Comparison of ENCODE assay signal across 23 mouse cellular contexts in the genomic region with DNA sequence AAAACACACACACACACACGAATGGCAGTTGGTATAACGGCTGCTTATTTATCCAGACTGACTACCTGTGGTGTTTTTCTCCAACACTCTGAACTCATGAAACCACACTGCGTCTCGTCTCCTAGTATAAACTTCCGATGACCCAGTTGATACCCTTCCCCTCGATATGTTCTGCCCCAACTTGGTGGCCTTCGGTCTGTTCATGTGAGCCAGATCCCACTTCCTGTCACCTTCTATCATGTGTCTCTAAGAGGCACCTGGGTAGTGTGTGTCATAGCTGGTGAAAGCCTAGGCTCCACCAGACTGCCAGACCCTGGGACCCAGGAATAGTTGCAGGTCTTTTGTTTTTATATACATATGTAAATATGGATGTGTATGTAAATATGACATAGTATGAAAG.
A peak's percentile ranks its signal among the peaks of the same experiment; 100 is the strongest.
DNase-seq lines count a peak whose midpoint lies in the region; ATAC-seq lines count a peak whose summit lies in the region.
"Had no signal": no experiment of that assay in that cellular context is flagged by ENCODE, and none has a peak within 500 bp of the region (broad histone marks: within the 10 kb centered on the region; RNA-seq: fewer than 3 reads in every experiment).

No protein-coding gene starts in this region.

- no peaks in the 10 kb centered on the region for H3K27me3 ChIP-seq in kidney, embryonic 16.5 days (ENCODE audit: insufficient read depth, low read length)
- H3K27me3 ChIP-seq: CH12.LX; embryonic facial prominence, embryonic 15.5 days; forebrain, embryonic 15.5 days; heart, embryonic 15.5 days; intestine, embryonic 15.5 days had no signal

- peak; percentile 84 for ATAC-seq in CD4-positive, CD25-positive, alpha-beta regulatory T cell, adult 4 months
- ATAC-seq in kidney, embryonic 16.5 days (ENCODE audit: low FRiP score, low TSS enrichment): no peak
- ATAC-seq: forebrain, embryonic 15.5 days; hindbrain, embryonic 16.5 days; intestine, embryonic 15.5 days had no signal

- H3K27ac ChIP-seq in kidney, embryonic 16.5 days (ENCODE audit: low read length): no peak overlapping the region
- H3K27ac ChIP-seq: embryonic facial prominence, embryonic 15.5 days; forebrain, embryonic 15.5 days; heart, adult 2 months; heart, embryonic 15.5 days; intestine, embryonic 15.5 days had no signal

- intact Hi-C loops in left cerebral cortex, postnatal 36 days (cut with DNase I): no loop called here

- H3K4me3 ChIP-seq in kidney, embryonic 16.5 days (ENCODE audit: low read length): no peak overlapping the region
- H3K4me3 ChIP-seq: embryonic facial prominence, embryonic 15.5 days; erythroblast, embryonic 14.5 days; forebrain, embryonic 15.5 days; heart, adult 2 months; heart, embryonic 15.5 days; intestine, embryonic 15.5 days had no signal

- no peak overlapping the region for H3K4me2 ChIP-seq in kidney, embryonic 16.5 days (replicated peaks; ENCODE audit: low read depth, low read length)
- H3K4me2 ChIP-seq: embryonic facial prominence, embryonic 15.5 days; forebrain, embryonic 15.5 days; heart, embryonic 11.5 days; heart, embryonic 15.5 days; intestine, embryonic 15.5 days had no signal

- H3K4me1 ChIP-seq in kidney, embryonic 16.5 days (ENCODE audit: insufficient read depth, low read length): no peaks in the 10 kb centered on the region
- H3K4me1 ChIP-seq: forebrain, embryonic 15.5 days; heart, embryonic 15.5 days; intestine, embryonic 15.5 days had no signal

- no peaks in the 10 kb centered on the region for H3K9me3 ChIP-seq in kidney, embryonic 16.5 days (ENCODE audit: low read length)
- H3K9me3 ChIP-seq: embryonic facial prominence, embryonic 15.5 days; forebrain, embryonic 15.5 days; heart, embryonic 15.5 days; intestine, embryonic 15.5 days had no signal

- WGBS in kidney, embryonic 16.5 days: 89% methylated on average over 7 of the region's 7 CpGs

- no peak overlapping the region for H3K9ac ChIP-seq in kidney, embryonic 16.5 days (replicated peaks; ENCODE audit: low read length)
- H3K9ac ChIP-seq: embryonic facial prominence, embryonic 15.5 days; forebrain, embryonic 15.5 days; heart, embryonic 15.5 days; intestine, embryonic 15.5 days had no signal

- DNase-seq in induced T-regulatory cell, adult 2 months (ENCODE audit: low read depth): peak; percentile 40
- peak; percentile 88 for DNase-seq in thymus, postnatal 0 days (ENCODE audit: low spot score)
- DNase-seq in gastrocnemius, postnatal 4 days (ENCODE audit: low spot score in 2 of 2): no peak
- no peak for DNase-seq in layer of hippocampus, postnatal 10 days (ENCODE audit: low spot score in 2 of 2)
- DNase-seq in left cerebral cortex, postnatal 36 days (ENCODE audit: low spot score in 2 of 2): no peak
- DNase-seq: adrenal gland, postnatal 10 days; cerebellum, adult 11 months; cerebellum, adult 8-10 months; cerebellum, postnatal 14 days; embryo, embryonic 11 days; gastrocnemius, postnatal 10 days; heart, adult 2 months; heart, postnatal 36 days had no signal

- H3K36me3 ChIP-seq in kidney, embryonic 16.5 days (ENCODE audit: insufficient read depth, low read length): no peaks in the 10 kb centered on the region
- H3K36me3 ChIP-seq: embryonic facial prominence, embryonic 15.5 days; forebrain, embryonic 15.5 days; heart, embryonic 15.5 days; intestine, embryonic 15.5 days had no signal

Comparison
In these comparisons a context has a peak if more than half of its experiments do, and no peak if none do; other contexts are left out.
1. DNase-seq: peak in induced T-regulatory cell, adult 2 months (single experiment) and thymus, postnatal 0 days (single experiment); none in gastrocnemius, postnatal 4 days (0 of 2), layer of hippocampus, postnatal 10 days (0 of 2) and left cerebral cortex, postnatal 36 days (0 of 2).